Mouse (Mus musculus) left cerebral cortex, postnatal 14 days (tissue): ENCODE measurements around the gene Tubg2. TPM values are rescaled to one million over a fixed set of nuclear protein-coding genes. Genes with fewer than 3 reads are reported as not detected.

Source experiments
- DNase-seq, 2 experiments: peaks; one replicate each; pipeline ENCODE4 v3.0.0; 2021 to 2022; ENCODE audit warnings: low spot score in 2 of 2, mixed read lengths in 1 of 2
- intact Hi-C: fragments of 180-260 bp; cut with DNase I; formaldehyde crosslinking; loops from one replicate; pipeline ENCODE4 v1.15.1; 2025
- total RNA-seq, 2 experiments: library from RNA; stranded (reverse); gene quantifications; 2 replicates each; pipeline ENCODE4 v1.2.3; 2021

The Tubg2 gene
- total RNA-seq, 2 experiments from 2014 or later, result 49.0 to 49.5 TPM

- DNase-seq, result peak in 1 of 2 experiments; percentile 70
- intact Hi-C loops, result loop anchor here (5.0 to 10.0 kb wide), 2 partner anchors 49 to 77 kb away; partner anchors contain the start of gene Psmc3ip
Observed at GRCm38 (mm10) chr11:101173631-101174388, 18.1 kb downstream of the Tubg2 start.

GRCm38 (mm10) chr11:101174389-101174745, 18.7 kb downstream of the Tubg2 start:
- intact Hi-C loops, result loop anchor here (5.0 to 10.0 kb wide), 2 partner anchors 50 to 77 kb away; partner anchors contain the start of gene Psmc3ip
- DNase-seq, result no peak

- intact Hi-C loops, result loop anchor here (5.0 to 10.0 kb wide), 2 partner anchors 50 to 78 kb away; partner anchors contain the start of gene Psmc3ip
- no peak for DNase-seq
Observed at GRCm38 (mm10) chr11:101174851-101175628, 19.3 kb downstream of the Tubg2 start, which contains the start of gene Ccr10. TSS of gene Ccr10 (minus strand) at chr11:101175443.

GRCm38 (mm10) chr11:101175636-101176116, 20.0 kb downstream of the Tubg2 start:
- intact Hi-C loops, result loop anchor here (10.0 kb wide), 1 partner anchor 51 kb away; no protein-coding TSS in a partner anchor
- DNase-seq, result peak in 1 of 2 experiments; percentile 69

GRCm38 (mm10) chr11:101176117-101176691, 20.5 kb downstream of the Tubg2 start:
- peak in 1 of 2 experiments; percentile 52 for DNase-seq
- intact Hi-C loops, result loop anchor here (10.0 kb wide), 1 partner anchor 51 kb away; no protein-coding TSS in a partner anchor

- intact Hi-C loops, result loop anchor here (10.0 kb wide), 1 partner anchor 52 kb away; no protein-coding TSS in a partner anchor
- DNase-seq, result peak; percentile 68 to 85
Observed at GRCm38 (mm10) chr11:101176933-101177773, 21.4 kb downstream of the Tubg2 start.

GRCm38 (mm10) chr11:101178061-101179058, 22.7 kb downstream of the Tubg2 start:
- intact Hi-C loops, result loop anchor here (10.0 kb wide), 1 partner anchor 54 kb away; no protein-coding TSS in a partner anchor
- no peak for DNase-seq

GRCm38 (mm10) chr11:101179306-101179705, 23.6 kb downstream of the Tubg2 start:
- intact Hi-C loops, result loop anchor here (10.0 kb wide), 1 partner anchor 55 kb away; no protein-coding TSS in a partner anchor
- no peak for DNase-seq

- no peak for DNase-seq
- intact Hi-C loops, result no loop called here
Observed at GRCm38 (mm10) chr11:101180261-101180660, 24.6 kb downstream of the Tubg2 start.

GRCm38 (mm10) chr11:101180846-101181740, 25.4 kb downstream of the Tubg2 start:
- DNase-seq, result peak in 1 of 2 experiments; percentile 68
- intact Hi-C loops, result no loop called here

- intact Hi-C loops, result no loop called here
- no peak for DNase-seq
Observed at GRCm38 (mm10) chr11:101181961-101182360, 26.3 kb downstream of the Tubg2 start.

GRCm38 (mm10) chr11:101182771-101183517, 27.2 kb downstream of the Tubg2 start:
- no peak for DNase-seq
- intact Hi-C loops, result no loop called here

- no peak for DNase-seq
- intact Hi-C loops, result no loop called here
Observed at GRCm38 (mm10) chr11:101184984-101185383, 29.3 kb downstream of the Tubg2 start.

GRCm38 (mm10) chr11:101185441-101185840, 29.7 kb downstream of the Tubg2 start:
- intact Hi-C loops, result no loop called here
- DNase-seq, result no peak

GRCm38 (mm10) chr11:101186526-101187247, 31.0 kb downstream of the Tubg2 start:
- no peak for DNase-seq
- intact Hi-C loops, result no loop called here
